Mouse (Mus musculus): ENCODE measurements at regions not wholly inside any gene's neighbourhood (a gene's known extent, or its start where the extent isn't known, plus 50 kb on each side); places are given as distances from the start of the nearest gene placed in this dataset.

GRCm38 (mm10) chr9:51379589-51379988 is 50.9 kb upstream of the 1810046K07Rik start:
- H3K9ac ChIP-seq (replicated peaks; ENCODE audit: low read length): no peak overlapping the region
- H3K4me2 ChIP-seq (replicated peaks; ENCODE audit: low read depth, low read length): no peak overlapping the region
- no peaks in the 10 kb centered on the region for H3K27me3 ChIP-seq (ENCODE audit: insufficient read depth, low read length)
- H3K9me3 ChIP-seq (ENCODE audit: low read length): no peaks in the 10 kb centered on the region
- no peak overlapping the region for H3K4me3 ChIP-seq (ENCODE audit: low read length)
- 61% methylated on average over 6 of the region's 6 CpGs for WGBS
- H3K36me3 ChIP-seq (ENCODE audit: insufficient read depth, low read length): no peaks in the 10 kb centered on the region
- H3K4me1 ChIP-seq (ENCODE audit: insufficient read depth, low read length): no peaks in the 10 kb centered on the region
- no peak overlapping the region for H3K27ac ChIP-seq (ENCODE audit: low read length)
- ATAC-seq (ENCODE audit: low FRiP score, low TSS enrichment): no peak

DNA sequence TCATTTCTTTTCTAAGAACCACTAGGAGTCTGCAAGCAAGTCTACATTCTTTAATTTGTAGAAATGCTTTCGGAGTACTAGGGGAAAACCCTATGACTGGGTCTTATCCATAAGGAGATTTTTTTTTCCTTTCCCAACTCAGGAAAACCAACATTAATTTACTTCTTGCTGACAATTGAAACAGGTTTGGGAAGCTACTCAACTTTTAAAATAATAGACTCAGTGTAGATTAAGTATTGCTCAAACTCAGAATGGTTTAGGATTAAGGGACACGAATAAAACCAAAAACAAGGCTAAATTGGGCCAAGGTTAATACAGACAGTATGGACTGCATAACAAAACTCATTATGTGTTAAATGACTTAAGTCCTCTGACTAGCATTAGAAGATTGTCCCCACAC is 65.2 kb upstream of the 1810046K07Rik start:
- Histone ChIP-seq H3K9me3 (ENCODE audit: low read length) (no peaks in the 10 kb centered on the region), H3K36me3 (ENCODE audit: insufficient read depth, low read length) (no peaks in the 10 kb centered on the region), H3K27me3 (ENCODE audit: insufficient read depth, low read length) (no peaks in the 10 kb centered on the region), H3K27ac (ENCODE audit: low read length) (no peak overlapping the region), H3K4me3 (ENCODE audit: low read length) (no peak overlapping the region), H3K4me1 (ENCODE audit: insufficient read depth, low read length) (0 out of 2 replicates have a peak, but pooled peaks cover 6% of the 10 kb centered on the region), H3K9ac (replicated peaks; ENCODE audit: low read length) (no peak overlapping the region), H3K4me2 (replicated peaks; ENCODE audit: low read depth, low read length) (no peak overlapping the region)
- no peak for ATAC-seq (ENCODE audit: low FRiP score, low TSS enrichment)
- 86% methylated on average over 2 of the region's 2 CpGs for WGBS

DNA sequence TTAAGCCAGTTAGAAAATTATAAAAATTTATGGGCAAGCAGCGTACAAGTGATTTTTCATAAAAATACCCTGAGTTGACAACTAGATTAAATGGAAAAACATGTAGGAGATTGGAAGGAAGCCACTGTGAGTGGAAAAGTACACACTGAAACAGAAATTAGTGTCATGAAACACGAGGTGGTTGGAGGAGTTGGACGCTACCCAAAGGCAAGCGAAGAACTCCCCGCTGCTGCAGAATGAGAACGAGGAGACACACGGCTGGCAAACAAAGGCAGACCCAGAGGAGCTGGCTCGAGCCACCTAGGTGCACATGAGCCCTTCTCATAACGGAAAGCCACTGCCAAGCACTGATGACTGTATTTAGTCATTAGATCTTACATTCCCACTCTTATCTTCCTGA is 65.7 kb upstream of the 1810046K07Rik start:
- H3K36me3 ChIP-seq (ENCODE audit: insufficient read depth, low read length): no peaks in the 10 kb centered on the region
- 54% methylated on average over 9 of the region's 9 CpGs for WGBS
- no peak for ATAC-seq (ENCODE audit: low FRiP score, low TSS enrichment)
- H3K9ac ChIP-seq (replicated peaks; ENCODE audit: low read length): no peak overlapping the region
- 0 out of 2 replicates have a peak, but pooled peaks cover 7% of the 10 kb centered on the region for H3K4me1 ChIP-seq (ENCODE audit: insufficient read depth, low read length)
- H3K9me3 ChIP-seq (ENCODE audit: low read length): no peaks in the 10 kb centered on the region
- no peak overlapping the region for H3K27ac ChIP-seq (ENCODE audit: low read length)
- H3K4me3 ChIP-seq (ENCODE audit: low read length): no peak overlapping the region
- no peaks in the 10 kb centered on the region for H3K27me3 ChIP-seq (ENCODE audit: insufficient read depth, low read length)
- no peak overlapping the region for H3K4me2 ChIP-seq (replicated peaks; ENCODE audit: low read depth, low read length)

DNA sequence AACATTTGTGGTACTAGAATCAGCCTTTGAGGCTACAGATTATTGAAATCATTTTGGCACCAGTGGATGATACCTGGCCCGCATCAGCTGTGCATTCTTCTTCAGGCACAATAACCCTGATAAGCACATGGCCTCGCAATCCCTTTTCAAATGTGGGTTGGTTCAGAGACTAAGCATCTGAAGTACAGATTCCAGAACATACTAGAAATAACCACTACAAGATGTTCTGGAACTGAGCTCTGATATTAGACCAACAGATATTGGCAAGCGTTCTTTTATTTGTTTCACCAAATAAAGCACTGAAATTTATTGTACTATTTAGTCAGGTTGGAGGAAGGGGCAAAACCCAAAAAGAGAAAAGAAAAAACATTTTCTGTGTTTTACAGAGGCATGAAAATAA is 68.1 kb upstream of the 1810046K07Rik start:
- no peak overlapping the region for H3K27ac ChIP-seq (ENCODE audit: low read length)
- ATAC-seq (ENCODE audit: low FRiP score, low TSS enrichment): no peak
- 92% methylated on average over 3 of the region's 3 CpGs for WGBS

GRCm38 (mm10) chr9:51397589-51398220 is 69.0 kb upstream of the 1810046K07Rik start:
- WGBS: 13% methylated on average over 1 of the region's 1 CpGs
- H3K27ac ChIP-seq (ENCODE audit: low read length): no peak overlapping the region

More for the DNA sequence above, 68.1 kb upstream of the 1810046K07Rik start:
- no peaks in the 10 kb centered on the region for H3K9me3 ChIP-seq (ENCODE audit: low read length)
- H3K9ac ChIP-seq (replicated peaks; ENCODE audit: low read length): no peak overlapping the region
- no peak overlapping the region for H3K4me3 ChIP-seq (ENCODE audit: low read length)
- no peak overlapping the region for H3K4me2 ChIP-seq (replicated peaks; ENCODE audit: low read depth, low read length)
- H3K36me3 ChIP-seq (ENCODE audit: insufficient read depth, low read length): no peaks in the 10 kb centered on the region
- H3K27me3 ChIP-seq (ENCODE audit: insufficient read depth, low read length): no peaks in the 10 kb centered on the region
- H3K4me1 ChIP-seq (ENCODE audit: insufficient read depth, low read length): 0 out of 2 replicates have a peak, but pooled peaks cover 10% of the 10 kb centered on the region

DNA sequence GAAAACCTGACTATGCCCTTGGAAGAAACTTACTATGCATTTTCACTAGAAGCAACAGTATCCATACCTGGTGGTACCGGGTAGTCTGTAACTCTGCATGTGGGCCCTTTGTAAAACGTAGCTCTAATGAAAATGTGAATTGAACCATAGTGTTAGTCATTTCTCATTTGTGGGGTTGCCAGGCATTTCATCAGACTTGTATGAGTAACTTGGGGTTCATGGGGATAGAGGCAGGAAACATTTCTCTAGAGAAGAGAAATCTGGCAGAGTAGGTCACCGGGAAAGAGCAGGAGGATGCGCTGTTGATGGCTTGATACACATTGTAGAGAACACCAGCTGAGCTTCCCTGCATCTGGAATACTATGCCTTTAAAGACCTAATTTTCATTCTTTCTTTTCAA is 70.2 kb upstream of the 1810046K07Rik start:
- H3K4me1 ChIP-seq (ENCODE audit: insufficient read depth, low read length): 0 out of 2 replicates have a peak, but pooled peaks cover 10% of the 10 kb centered on the region
- H3K27ac ChIP-seq (ENCODE audit: low read length): no peak overlapping the region
- 89% methylated on average over 4 of the region's 4 CpGs for WGBS
- no peak overlapping the region for H3K4me2 ChIP-seq (replicated peaks; ENCODE audit: low read depth, low read length)
- H3K4me3 ChIP-seq (ENCODE audit: low read length): no peak overlapping the region
- H3K9ac ChIP-seq (replicated peaks; ENCODE audit: low read length): no peak overlapping the region
- no peaks in the 10 kb centered on the region for H3K9me3 ChIP-seq (ENCODE audit: low read length)
- H3K36me3 ChIP-seq (ENCODE audit: insufficient read depth, low read length): no peaks in the 10 kb centered on the region
- no peak for ATAC-seq (ENCODE audit: low FRiP score, low TSS enrichment)
- H3K27me3 ChIP-seq (ENCODE audit: insufficient read depth, low read length): no peaks in the 10 kb centered on the region

More at GRCm38 (mm10) chr9:51397589-51398220, 69.0 kb upstream of the 1810046K07Rik start:
- no peaks in the 10 kb centered on the region for H3K27me3 ChIP-seq (ENCODE audit: insufficient read depth, low read length)
- no peak overlapping the region for H3K9ac ChIP-seq (replicated peaks; ENCODE audit: low read length)
- no peaks in the 10 kb centered on the region for H3K9me3 ChIP-seq (ENCODE audit: low read length)
- no peak overlapping the region for H3K4me3 ChIP-seq (ENCODE audit: low read length)
- 0 out of 2 replicates have a peak, but pooled peaks cover 10% of the 10 kb centered on the region for H3K4me1 ChIP-seq (ENCODE audit: insufficient read depth, low read length)
- no peaks in the 10 kb centered on the region for H3K36me3 ChIP-seq (ENCODE audit: insufficient read depth, low read length)
- no peak overlapping the region for H3K4me2 ChIP-seq (replicated peaks; ENCODE audit: low read depth, low read length)
- peak; percentile 70 for ATAC-seq (ENCODE audit: low FRiP score, low TSS enrichment)

- no peaks in the 10 kb centered on the region for H3K9me3 ChIP-seq (ENCODE audit: low read length)
- H3K4me2 ChIP-seq (replicated peaks; ENCODE audit: low read depth, low read length): no peak overlapping the region
- no peaks in the 10 kb centered on the region for H3K27me3 ChIP-seq (ENCODE audit: insufficient read depth, low read length)
- no peak overlapping the region for H3K9ac ChIP-seq (replicated peaks; ENCODE audit: low read length)
- 19% methylated on average over 4 of the region's 4 CpGs for WGBS
- no peak for ATAC-seq (ENCODE audit: low FRiP score, low TSS enrichment)
- H3K27ac ChIP-seq (ENCODE audit: low read length): no peak overlapping the region
- H3K4me1 ChIP-seq (ENCODE audit: insufficient read depth, low read length): 0 out of 2 replicates have a peak, but pooled peaks cover 10% of the 10 kb centered on the region
- no peak overlapping the region for H3K4me3 ChIP-seq (ENCODE audit: low read length)
- H3K36me3 ChIP-seq (ENCODE audit: insufficient read depth, low read length): no peaks in the 10 kb centered on the region
These were observed 70.6 kb upstream of the 1810046K07Rik start for GRCm38 (mm10) chr9:51399356-51399755.

DNA sequence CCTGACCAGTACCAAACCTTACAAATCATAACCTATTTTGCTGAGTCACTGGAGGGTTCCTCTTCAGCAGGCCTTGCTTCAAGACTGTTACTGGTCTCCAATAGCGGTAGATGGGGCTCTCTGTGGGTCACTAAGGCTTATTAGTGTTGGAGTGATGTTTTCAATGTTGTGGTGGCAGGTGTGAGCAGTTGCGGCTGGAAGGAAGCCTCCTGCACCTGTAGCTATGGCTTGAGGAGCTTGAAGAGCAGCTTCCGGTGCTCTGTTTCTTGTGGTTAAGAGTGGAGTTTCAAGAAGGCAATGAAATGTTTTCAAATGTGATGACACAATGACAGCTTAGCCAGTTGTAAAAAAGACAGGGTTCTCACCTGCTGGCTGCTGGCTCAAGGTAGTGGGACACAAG is 73.1 kb upstream of the 1810046K07Rik start:
- 89% methylated on average over 3 of the region's 3 CpGs for WGBS

GRCm38 (mm10) chr9:51407978-51408377 is 79.3 kb upstream of the 1810046K07Rik start:
- H3K9me3 ChIP-seq (ENCODE audit: low read length): no peaks in the 10 kb centered on the region
- WGBS: 42% methylated on average over 1 of the region's 1 CpGs
- no peak overlapping the region for H3K4me2 ChIP-seq (replicated peaks; ENCODE audit: low read depth, low read length)
- no peaks in the 10 kb centered on the region for H3K36me3 ChIP-seq (ENCODE audit: insufficient read depth, low read length)
- H3K9ac ChIP-seq (replicated peaks; ENCODE audit: low read length): no peak overlapping the region
- no peak overlapping the region for H3K27ac ChIP-seq (ENCODE audit: low read length)
- no peak for ATAC-seq (ENCODE audit: low FRiP score, low TSS enrichment)
- no peak overlapping the region for H3K4me3 ChIP-seq (ENCODE audit: low read length)
- H3K27me3 ChIP-seq (ENCODE audit: insufficient read depth, low read length): no peaks in the 10 kb centered on the region
- 0 out of 2 replicates have a peak, but pooled peaks cover 2% of the 10 kb centered on the region for H3K4me1 ChIP-seq (ENCODE audit: insufficient read depth, low read length)

More for the DNA sequence above, 73.1 kb upstream of the 1810046K07Rik start:
- 0 out of 2 replicates have a peak, but pooled peaks cover 10% of the 10 kb centered on the region for H3K4me1 ChIP-seq (ENCODE audit: insufficient read depth, low read length)
- no peak for ATAC-seq (ENCODE audit: low FRiP score, low TSS enrichment)
- H3K9me3 ChIP-seq (ENCODE audit: low read length): no peaks in the 10 kb centered on the region
- H3K36me3 ChIP-seq (ENCODE audit: insufficient read depth, low read length): no peaks in the 10 kb centered on the region
- H3K27ac ChIP-seq (ENCODE audit: low read length): no peak overlapping the region
- no peaks in the 10 kb centered on the region for H3K27me3 ChIP-seq (ENCODE audit: insufficient read depth, low read length)
- no peak overlapping the region for H3K4me3 ChIP-seq (ENCODE audit: low read length)
- H3K4me2 ChIP-seq (replicated peaks; ENCODE audit: low read depth, low read length): no peak overlapping the region
- no peak overlapping the region for H3K9ac ChIP-seq (replicated peaks; ENCODE audit: low read length)

DNA sequence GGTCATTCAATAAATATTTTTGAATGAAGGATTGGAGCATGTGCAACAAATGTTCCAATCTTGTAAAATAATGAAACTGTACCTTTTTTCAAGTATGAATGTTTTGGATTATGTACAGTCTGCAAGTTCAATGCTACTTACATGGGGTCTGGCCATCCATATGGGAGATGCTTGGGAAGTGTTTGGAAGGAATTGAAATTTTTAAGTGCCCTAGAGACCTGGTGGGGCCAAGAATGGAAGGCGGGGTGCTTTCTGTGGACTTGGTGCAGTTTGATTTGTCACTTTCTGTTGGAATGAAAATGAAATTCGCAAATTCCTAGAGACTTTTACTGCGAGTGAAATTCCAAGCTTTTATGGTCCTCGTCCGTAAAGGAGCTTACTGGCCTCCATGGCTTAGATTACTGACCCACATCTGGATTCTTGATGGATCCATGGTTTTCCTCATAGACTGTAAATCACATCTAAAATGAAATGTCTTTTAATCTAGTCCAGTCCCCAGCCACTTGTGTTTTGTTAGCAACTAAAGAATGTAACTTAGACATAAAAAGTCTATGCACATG is 90.3 kb upstream of the 1810046K07Rik start:
- Histone ChIP-seq H3K36me3 (ENCODE audit: insufficient read depth, low read length) (no peaks in the 10 kb centered on the region), H3K9ac (replicated peaks; ENCODE audit: low read length) (no peak overlapping the region), H3K4me1 (ENCODE audit: insufficient read depth, low read length) (no peaks in the 10 kb centered on the region), H3K27me3 (ENCODE audit: insufficient read depth, low read length) (no peaks in the 10 kb centered on the region), H3K4me3 (ENCODE audit: low read length) (no peak overlapping the region), H3K9me3 (ENCODE audit: low read length) (no peaks in the 10 kb centered on the region), H3K27ac (ENCODE audit: low read length) (no peak overlapping the region), H3K4me2 (replicated peaks; ENCODE audit: low read depth, low read length) (no peak overlapping the region)
- no peak for ATAC-seq (ENCODE audit: low FRiP score, low TSS enrichment)
- WGBS: 37% methylated on average over 5 of the region's 5 CpGs

Data from kidney, embryonic 16.5 days (tissue).